Mouse (Mus musculus) gastrocnemius, adult 8-10 months (tissue): Measurements from ENCODE around the gene Map3k20. TPM values are rescaled to one million over a fixed set of nuclear protein-coding genes. Genes with fewer than 3 reads are reported as not detected.

ENCODE experiments used
- DNase-seq, 2 experiments: peaks; one replicate each; pipeline ENCODE4 v3.0.0; 2022; ENCODE audit warnings: low spot score in 2 of 2
- total RNA-seq, 4 experiments: library from RNA; stranded (reverse); gene quantifications; 2 replicates each; pipeline ENCODE4 v1.2.4; 2022

Gene Map3k20
- total RNA-seq, 4 experiments from 2014 or later = 348 to 422 (median 393) TPM

DNA sequence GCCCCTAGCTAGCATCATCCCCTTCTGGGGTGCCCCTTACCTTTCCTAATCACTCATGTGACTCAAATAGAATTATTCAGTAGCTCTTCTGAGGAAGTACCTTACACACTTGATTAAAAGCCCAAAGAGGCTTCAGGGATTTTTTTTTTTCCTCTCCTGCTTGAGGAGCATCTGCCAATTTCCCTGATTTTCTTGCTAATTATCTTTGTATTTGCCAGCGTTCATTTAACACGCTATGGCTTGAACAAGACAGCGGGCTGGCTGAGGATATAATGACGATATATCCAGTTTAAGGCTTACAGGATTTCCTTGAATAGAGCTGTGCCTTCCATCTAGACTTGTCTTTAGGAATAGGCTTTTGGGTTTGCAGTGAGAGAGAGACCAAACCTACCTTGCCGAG is 91.5 kb downstream of the Map3k20 start:
- DNase-seq = no peak

DNA sequence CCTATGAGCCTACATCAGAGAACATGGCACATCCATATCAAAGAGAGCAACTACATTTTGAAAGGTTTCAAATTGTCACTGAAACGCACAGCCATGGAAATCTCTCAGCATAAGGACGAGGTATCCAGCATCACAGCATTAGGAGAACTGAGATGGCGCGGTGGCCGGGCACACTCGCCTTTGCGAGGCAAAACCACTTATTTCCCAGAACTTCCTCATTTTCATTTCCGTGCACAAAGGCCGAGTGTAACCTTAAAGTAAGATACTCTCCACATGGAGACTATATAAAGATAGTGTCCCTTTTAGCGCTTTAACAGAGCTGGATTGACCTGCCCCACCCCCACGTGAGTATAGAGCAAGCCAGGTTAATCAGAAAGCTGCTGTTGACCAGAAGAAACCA is 94.0 kb downstream of the Map3k20 start:
- no peak for DNase-seq

DNA sequence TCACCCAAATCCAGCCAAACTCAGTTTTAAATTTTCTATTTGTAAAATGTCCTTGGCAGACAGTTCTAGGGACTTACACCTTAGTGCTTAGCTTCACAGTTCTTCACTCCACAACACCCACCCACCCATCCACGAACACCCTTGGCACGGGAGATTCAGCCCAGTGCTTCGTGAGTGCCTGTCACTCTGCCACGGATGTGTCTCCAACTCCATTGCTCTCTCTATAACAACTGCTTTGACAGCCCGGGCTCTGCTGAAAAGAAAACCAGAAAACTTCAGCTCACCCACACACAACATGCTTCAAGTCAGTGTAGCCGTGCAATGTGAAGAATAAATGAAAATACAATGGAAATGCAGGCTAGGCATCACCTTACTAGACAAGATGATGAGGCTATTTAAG is 97.2 kb downstream of the Map3k20 start:
- no peak for DNase-seq

- no peak for DNase-seq
Observed at GRCm38 (mm10) chr2:72383321-72383720, 97.9 kb downstream of the Map3k20 start.

DNA sequence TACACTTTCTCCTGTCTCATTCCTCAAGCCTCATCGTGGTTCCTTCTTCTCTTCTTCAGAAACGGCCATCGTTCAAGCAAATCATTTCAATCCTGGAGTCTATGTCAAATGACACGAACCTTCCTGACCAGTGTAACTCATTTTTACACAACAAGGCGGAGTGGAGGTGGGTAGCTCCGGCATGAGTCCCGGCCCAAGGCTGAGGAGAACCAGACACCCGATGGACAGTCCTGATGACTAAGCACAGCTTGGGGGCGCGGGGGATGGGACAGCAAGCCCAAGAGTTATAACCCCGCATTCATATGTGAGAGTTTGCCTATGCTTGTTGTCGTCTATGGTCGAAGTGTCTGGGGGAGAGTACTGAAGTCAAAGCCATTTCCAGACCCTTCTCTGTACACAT is 104.0 kb downstream of the Map3k20 start:
- peak; percentile 47 to 57 for DNase-seq

DNA sequence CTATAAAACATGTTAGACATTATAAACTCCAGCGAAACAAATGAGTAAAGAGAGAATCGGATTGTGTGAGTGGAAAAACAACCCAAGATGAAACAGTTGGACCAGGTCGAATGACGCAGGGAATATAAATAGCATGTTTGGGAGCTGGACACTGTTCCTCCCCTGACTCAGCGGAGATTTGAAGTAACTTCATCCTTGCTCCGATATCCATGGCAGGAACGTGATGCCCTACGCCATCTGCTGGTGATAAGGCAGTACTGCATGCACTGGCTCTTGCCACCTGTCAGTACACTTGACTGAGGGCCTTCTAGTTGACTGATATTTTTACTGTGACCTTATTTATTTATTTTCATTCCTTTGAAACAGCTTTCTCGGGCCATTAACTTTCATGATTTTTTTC is 104.5 kb downstream of the Map3k20 start:
- DNase-seq = peak; percentile 91 to 93

DNA sequence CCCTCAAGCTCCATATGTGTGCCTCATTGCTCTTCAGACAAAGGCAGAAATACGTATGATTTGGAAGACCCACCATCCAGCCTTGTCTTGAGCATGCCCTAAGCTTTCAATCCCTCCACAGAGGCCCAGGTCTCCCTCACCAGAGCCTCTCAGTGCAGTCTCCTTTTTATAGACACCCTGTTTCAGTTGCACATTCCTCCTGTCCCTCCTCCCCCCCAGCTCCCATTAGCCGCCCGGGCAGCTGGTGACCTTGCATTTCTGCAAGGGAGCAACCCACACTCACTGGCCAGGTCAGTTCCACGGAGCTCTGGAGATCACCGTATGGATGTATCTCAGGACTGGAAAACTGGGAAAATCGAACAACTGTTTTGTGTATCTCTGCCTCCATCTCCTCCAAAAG is 105.0 kb downstream of the Map3k20 start:
- peak; percentile 43 to 69 for DNase-seq

- no peak for DNase-seq
Observed at GRCm38 (mm10) chr2:72391024-72391423, 105.6 kb downstream of the Map3k20 start.

- DNase-seq = no peak
Observed at GRCm38 (mm10) chr2:72391721-72392120, 106.3 kb downstream of the Map3k20 start.

DNA sequence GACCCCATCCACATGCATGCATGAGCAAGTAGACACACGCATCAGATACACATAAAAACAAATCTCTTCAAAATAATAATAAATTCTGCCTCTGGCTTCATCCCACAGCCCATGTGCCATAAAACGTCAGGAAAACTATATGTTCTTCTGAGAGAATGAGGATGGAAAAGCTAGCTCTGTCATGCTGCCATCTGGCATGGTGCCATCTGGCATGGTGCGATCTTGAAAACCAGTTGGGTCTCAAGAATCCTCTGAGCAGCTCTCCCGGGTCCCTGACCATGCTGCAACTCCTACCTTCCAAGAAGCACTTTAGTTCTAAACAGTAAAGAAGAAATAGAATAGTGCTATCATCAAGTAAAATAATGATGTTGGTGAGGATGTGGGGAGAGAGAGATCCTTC is 106.9 kb downstream of the Map3k20 start:
- DNase-seq = no peak

- DNase-seq = peak; percentile 63 to 70
Observed at GRCm38 (mm10) chr2:72396934-72397333, 111.5 kb downstream of the Map3k20 start.

DNA sequence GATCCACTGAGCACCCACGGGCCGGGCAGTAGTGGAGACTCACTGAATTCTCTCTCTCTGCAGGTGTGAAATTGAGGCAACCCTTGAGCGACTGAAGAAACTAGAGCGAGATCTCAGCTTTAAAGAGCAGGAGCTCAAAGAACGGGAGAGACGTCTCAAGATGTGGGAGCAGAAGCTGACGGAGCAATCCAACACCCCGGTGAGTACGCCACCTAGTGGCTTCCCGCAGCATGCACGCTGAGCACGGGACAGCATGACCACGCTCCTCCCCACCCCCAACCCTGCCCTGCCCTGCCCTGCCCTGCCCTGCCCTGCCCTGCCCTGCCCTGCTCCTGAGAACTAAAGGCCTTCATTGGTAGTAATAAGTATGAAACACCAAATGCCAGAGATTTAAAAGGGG is 112.8 kb downstream of the Map3k20 start:
- peak; percentile 80 to 86 for DNase-seq

DNA sequence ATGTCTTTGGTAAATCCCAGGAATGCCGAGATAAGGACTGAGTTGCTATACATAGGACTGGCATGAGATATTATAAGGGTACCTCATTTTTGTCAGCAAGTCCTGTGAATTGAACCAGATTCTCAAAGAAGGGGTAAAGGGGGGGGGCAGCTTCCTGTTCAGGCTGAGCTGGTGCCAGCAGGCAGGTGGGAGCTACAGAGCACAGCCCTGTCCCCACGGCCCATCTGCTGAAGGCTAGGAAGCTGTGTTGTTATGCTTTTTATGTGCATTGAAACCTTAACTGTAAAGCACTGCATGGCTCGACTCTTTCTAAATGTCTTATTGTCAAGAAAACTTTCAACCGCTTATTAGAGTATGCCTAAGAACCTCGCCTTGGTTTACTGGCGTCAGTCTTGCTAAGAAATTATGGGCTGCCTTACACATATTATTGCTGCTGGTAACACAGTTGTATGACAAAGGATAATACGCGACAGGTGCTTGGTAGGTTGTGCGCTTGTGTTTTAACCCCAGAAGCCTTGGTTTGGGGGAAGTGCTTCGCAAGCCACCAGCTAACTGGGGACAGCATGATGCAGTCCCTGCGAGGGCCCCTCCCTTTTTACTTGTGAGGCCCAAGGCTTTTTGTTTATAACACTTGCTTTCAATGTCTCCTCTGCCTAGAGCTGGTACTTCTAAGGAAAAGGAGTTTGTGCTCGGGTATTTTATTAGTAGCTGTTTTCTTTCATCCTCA is 114.2 kb downstream of the Map3k20 start:
- DNase-seq = no peak

DNA sequence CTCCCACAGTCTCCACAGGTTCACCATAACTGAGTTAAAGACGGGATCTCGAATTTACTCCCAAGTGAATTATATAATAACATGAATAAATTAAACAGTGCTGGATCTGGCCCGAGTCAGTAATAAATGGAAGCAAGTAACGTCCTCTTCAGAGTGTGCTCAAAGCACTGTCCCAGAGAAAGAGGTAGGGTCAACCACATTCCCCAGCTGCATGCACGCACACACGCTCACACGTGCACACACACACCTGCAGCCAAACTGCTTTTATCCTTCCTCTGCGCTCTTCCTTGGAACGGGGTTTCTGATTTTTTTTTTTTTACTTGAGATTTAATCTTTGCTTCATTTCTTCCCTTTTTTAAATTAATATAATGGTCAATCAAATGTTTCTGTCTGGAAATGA is 115.9 kb downstream of the Map3k20 start:
- DNase-seq = no peak

- DNase-seq = no peak
Observed at GRCm38 (mm10) chr2:72405621-72406555, 120.5 kb downstream of the Map3k20 start.

DNA sequence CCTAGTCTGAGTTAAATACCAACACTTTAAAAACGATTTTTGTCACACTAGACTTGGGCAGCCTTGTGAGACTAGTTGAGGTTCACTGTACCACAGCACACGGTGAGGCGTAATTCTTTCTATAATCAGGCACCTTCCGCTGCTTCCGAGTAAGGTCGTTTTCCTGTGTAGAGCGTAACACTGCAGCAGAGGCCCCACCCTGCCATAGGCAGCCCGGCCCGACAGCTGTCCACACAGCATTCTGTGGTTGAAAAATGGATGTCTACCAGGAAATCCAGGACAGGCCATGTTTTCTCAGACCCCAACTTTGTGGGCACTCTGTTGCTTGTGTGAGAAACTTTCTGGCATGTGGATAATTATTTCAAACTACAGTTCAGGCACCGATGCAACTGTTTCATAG is 121.3 kb downstream of the Map3k20 start:
- no peak for DNase-seq

- no peak for DNase-seq
Observed at GRCm38 (mm10) chr2:72407341-72408092, 122.1 kb downstream of the Map3k20 start.

DNA sequence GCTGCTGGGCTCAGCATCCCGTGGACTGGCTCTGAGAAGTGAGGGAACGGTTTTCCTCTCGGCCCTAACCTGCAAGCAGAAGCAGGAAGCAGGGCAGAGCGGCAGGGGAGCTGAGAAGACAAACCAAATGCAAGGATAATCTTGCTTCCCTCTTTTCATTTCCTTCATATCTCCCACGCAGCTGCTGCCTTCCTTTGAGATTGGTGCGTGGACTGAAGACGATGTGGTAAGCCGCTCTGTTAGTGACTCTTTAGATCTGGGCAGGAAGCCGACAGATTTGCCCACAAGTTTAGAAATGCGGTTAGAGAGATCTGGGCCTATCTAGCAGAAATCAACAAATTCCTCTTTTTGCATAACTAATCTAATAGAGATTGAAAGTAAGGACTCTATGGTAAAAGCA is 124.5 kb downstream of the Map3k20 start:
- no peak for DNase-seq

GRCm38 (mm10) chr2:72412266-72412665 is 126.8 kb downstream of the Map3k20 start:
- no peak for DNase-seq

- DNase-seq = no peak
Observed at GRCm38 (mm10) chr2:72415416-72415815, 130.0 kb downstream of the Map3k20 start.

DNA sequence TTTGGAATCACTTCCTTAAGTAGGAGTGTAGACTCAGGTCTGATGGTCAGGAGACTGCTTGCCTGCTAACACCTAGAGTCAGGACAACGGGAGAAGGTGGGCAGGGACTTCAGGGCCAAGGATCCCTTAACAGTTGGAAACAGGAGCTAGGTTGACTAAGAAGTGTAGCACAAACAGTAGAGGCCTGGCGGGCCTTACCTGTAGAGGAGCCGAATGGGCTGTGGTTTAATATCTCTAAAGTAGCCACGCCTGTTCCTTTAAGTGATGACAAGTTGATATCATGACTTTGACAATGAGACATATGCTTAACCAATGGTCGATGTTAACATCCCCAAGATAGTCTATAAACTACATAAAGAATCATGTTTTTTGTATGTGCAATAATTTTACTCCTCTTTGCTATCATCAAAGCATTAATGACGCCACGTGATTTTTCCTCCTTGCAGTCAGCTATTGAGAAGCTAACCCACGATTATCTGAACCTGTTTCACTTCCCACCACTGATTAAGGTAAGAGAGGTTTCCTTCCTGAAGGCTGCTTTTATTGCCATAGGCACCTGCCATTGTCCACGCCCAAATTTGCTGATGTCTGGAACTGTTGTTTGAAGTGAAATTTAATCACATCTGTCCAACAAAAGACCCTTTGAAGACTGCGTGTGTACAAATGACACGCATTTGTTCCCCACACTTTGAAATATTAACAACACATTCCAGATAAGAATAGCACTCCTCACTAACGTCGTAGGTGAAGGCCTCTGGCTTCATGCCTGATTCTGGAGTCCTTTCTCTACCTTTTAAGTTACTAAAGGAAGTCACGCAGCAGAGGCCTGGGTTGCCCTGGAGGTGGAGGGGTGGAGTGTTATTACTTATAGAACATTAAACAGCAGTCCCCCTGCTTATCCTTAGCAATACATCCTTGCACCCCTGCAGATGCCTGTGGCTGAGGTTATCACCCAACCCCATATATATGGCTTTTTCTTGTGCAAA is 131.0 kb downstream of the Map3k20 start:
- no peak for DNase-seq
